Mouse (Mus musculus): ENCODE measurements around the gene Syn2. TPM values are rescaled to one million over a fixed set of nuclear protein-coding genes. Genes with fewer than 3 reads are reported as not detected.

Gene Syn2
- polyA plus RNA-seq, 1 experiment from 2014 or later: 33.7 TPM

GRCm38 (mm10) chr6:115260507-115260906 lies 125.8 kb downstream of the Syn2 start:
- H3K9me3 ChIP-seq: no peaks in the 10 kb centered on the region
- WGBS: 81% methylated on average over 3 of the region's 3 CpGs
- no peaks in the 10 kb centered on the region for H3K27me3 ChIP-seq

GRCm38 (mm10) chr6:115266791-115267190 lies 132.1 kb downstream of the Syn2 start:
- WGBS: 88% methylated on average over 5 of the region's 5 CpGs
- Histone ChIP-seq H3K4me2 (no peak overlapping the region), H3K4me3 (no peak overlapping the region), H3K36me3 (peaks cover 13% of the 10 kb centered on the region; the same call in 1 of the 2 replicates), H3K9me3 (no peaks in the 10 kb centered on the region), H3K9ac (no peak overlapping the region), H3K27ac (replicated peaks) (no peak overlapping the region), H3K4me1 (replicated peaks) (peaks cover 4% of the 10 kb centered on the region), H3K27me3 (no peaks in the 10 kb centered on the region)
- ATAC-seq (ENCODE audit: low read depth): no peak

More at GRCm38 (mm10) chr6:115260507-115260906, 125.8 kb downstream of the Syn2 start:
- peaks cover 13% of the 10 kb centered on the region; the same call in 1 of the 2 replicates for H3K36me3 ChIP-seq
- no peak overlapping the region for H3K27ac ChIP-seq (replicated peaks)
- H3K4me3 ChIP-seq: no peak overlapping the region
- H3K9ac ChIP-seq: no peak overlapping the region
- no peaks in the 10 kb centered on the region for H3K4me1 ChIP-seq (replicated peaks)
- ATAC-seq (ENCODE audit: low read depth): no peak
- no peak overlapping the region for H3K4me2 ChIP-seq

DNA sequence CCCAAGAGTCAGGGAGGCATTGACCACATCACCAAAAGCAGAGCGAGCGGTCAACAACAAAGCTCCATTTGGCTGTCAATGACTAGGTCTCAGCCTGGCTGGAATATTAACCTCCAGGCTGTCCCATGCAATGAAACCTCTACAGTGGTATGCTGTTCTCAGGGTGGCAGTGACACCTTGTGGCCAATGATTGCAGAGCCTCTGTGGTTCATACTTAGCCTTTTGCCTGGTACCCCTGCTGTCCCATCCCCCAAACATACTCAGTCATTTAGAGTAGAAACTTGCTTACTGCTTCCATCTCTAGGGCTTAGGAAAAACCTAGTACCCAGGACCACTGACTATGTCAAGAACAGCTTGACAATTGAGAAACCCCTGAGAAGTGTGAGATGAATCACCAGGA lies 133.2 kb downstream of the Syn2 start:
- Histone ChIP-seq H3K27ac (replicated peaks) (no peak overlapping the region), H3K36me3 (peaks cover 13% of the 10 kb centered on the region; the same call in 1 of the 2 replicates), H3K4me2 (no peak overlapping the region), H3K4me1 (replicated peaks) (peaks cover 9% of the 10 kb centered on the region), H3K4me3 (no peak overlapping the region), H3K9ac (no peak overlapping the region), H3K9me3 (no peaks in the 10 kb centered on the region), H3K27me3 (no peaks in the 10 kb centered on the region)
- WGBS: 54% methylated on average over 2 of the region's 2 CpGs
- peak; percentile 87 for ATAC-seq (ENCODE audit: low read depth)

DNA sequence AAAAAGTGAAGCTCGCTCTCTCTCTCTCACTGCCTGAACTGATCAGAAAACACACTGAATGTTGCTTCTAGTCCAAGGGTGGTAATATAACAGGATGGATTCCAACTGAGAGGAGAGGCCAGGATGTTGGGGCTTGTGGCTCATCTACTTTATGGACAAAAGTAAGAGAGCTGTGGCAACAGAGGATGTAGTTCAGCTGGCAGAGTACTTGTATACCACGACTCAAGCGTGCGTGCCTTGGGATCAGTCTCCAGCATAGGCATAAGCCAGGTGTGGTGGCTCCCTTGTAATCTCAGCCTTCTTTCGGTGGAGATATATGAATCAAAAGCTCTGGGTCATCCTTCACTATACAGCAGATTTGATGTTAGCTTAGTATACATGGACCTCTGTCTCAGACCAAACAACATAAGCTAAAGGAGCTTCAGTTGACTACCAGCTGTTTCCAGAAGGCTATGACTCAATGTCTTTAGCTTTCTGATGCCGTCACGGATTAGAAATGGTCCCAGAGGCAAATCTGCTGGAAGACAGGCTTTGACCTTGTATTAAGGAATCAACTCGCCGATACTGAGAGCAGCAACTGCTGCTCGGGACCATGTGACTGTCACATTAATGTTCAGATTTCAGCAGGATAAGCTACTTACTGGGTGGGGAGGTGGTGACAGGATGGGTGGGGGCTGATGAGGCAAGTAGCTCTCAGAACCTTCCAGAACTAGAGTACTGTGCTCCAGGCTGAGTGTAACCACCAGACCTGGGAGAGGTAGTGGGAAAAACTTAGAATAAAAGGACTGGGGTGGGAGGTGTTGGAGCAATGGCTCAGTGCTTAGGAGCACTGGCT lies 134.1 kb downstream of the Syn2 start:
- H3K4me3 ChIP-seq: no peak overlapping the region
- no peaks in the 10 kb centered on the region for H3K27me3 ChIP-seq
- no peak overlapping the region for H3K9ac ChIP-seq
- no peak overlapping the region for H3K4me2 ChIP-seq
- ATAC-seq (ENCODE audit: low read depth): no peak
- peaks cover 9% of the 10 kb centered on the region for H3K4me1 ChIP-seq (replicated peaks)
- H3K36me3 ChIP-seq: peaks cover 4% of the 10 kb centered on the region; the same call in 1 of the 2 replicates
- no peaks in the 10 kb centered on the region for H3K9me3 ChIP-seq
- no peak overlapping the region for H3K27ac ChIP-seq (replicated peaks)
- WGBS: 87% methylated on average over 10 of the region's 10 CpGs

GRCm38 (mm10) chr6:115269561-115269960 lies 134.9 kb downstream of the Syn2 start:
- H3K9me3 ChIP-seq: no peaks in the 10 kb centered on the region
- H3K27me3 ChIP-seq: no peaks in the 10 kb centered on the region
- WGBS: 86% methylated on average over 5 of the region's 5 CpGs
- 0 out of 2 replicates have a peak, but pooled peaks cover 3% of the 10 kb centered on the region for H3K36me3 ChIP-seq
- H3K4me2 ChIP-seq: no peak overlapping the region
- no peak for ATAC-seq (ENCODE audit: low read depth)
- no peak overlapping the region for H3K27ac ChIP-seq (replicated peaks)
- H3K4me3 ChIP-seq: no peak overlapping the region
- H3K4me1 ChIP-seq (replicated peaks): peaks cover 9% of the 10 kb centered on the region
- no peak overlapping the region for H3K9ac ChIP-seq

GRCm38 (mm10) chr6:115270085-115270484 lies 135.4 kb downstream of the Syn2 start:
- no peaks in the 10 kb centered on the region for H3K27me3 ChIP-seq
- H3K9ac ChIP-seq: no peak overlapping the region
- H3K4me3 ChIP-seq: no peak overlapping the region
- H3K9me3 ChIP-seq: no peaks in the 10 kb centered on the region
- ATAC-seq (ENCODE audit: low read depth): no peak
- WGBS: 77% methylated on average over 2 of the region's 2 CpGs
- 0 out of 2 replicates have a peak, but pooled peaks cover 3% of the 10 kb centered on the region for H3K36me3 ChIP-seq
- no peak overlapping the region for H3K27ac ChIP-seq (replicated peaks)
- H3K4me2 ChIP-seq: no peak overlapping the region
- H3K4me1 ChIP-seq (replicated peaks): peaks cover 9% of the 10 kb centered on the region

- Histone ChIP-seq H3K4me3 (no peak overlapping the region), H3K36me3 (no peaks in the 10 kb centered on the region), H3K4me1 (replicated peaks) (peaks cover 9% of the 10 kb centered on the region), H3K4me2 (no peak overlapping the region), H3K27ac (replicated peaks) (no peak overlapping the region), H3K9me3 (no peaks in the 10 kb centered on the region), H3K9ac (no peak overlapping the region), H3K27me3 (no peaks in the 10 kb centered on the region)
- ATAC-seq (ENCODE audit: low read depth): no peak
- 84% methylated on average over 3 of the region's 3 CpGs for WGBS
Measured at GRCm38 (mm10) chr6:115271326-115271725, 136.6 kb downstream of the Syn2 start.

- Histone ChIP-seq H3K27me3 (no peaks in the 10 kb centered on the region), H3K9me3 (no peaks in the 10 kb centered on the region), H3K9ac (no peak overlapping the region), H3K36me3 (no peaks in the 10 kb centered on the region), H3K4me1 (replicated peaks) (peaks cover 9% of the 10 kb centered on the region), H3K4me3 (no peak overlapping the region), H3K4me2 (no peak overlapping the region), H3K27ac (replicated peaks) (no peak overlapping the region)
- WGBS: 32% methylated on average over 4 of the region's 4 CpGs
- ATAC-seq (ENCODE audit: low read depth): no peak
Measured at GRCm38 (mm10) chr6:115271866-115272271, 137.2 kb downstream of the Syn2 start.

DNA sequence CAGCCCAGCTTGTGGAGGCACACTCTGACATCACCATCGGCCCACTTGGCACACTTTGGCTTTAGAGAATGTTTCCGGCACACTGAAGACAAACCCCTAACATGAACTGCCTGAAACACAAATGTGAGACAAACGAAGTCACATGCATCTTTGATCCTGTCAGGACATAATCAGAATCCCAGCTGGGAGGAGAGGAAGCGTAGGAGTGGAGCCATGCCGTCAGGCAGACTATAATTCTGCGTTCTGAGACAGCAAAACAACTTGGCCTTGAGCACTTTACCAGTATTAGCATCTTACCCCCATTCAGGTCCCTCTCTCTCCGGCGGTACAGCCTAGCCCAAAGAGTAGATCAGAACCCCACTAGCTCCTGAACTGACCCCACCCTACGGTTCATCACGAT lies 138.6 kb downstream of the Syn2 start:
- no peaks in the 10 kb centered on the region for H3K27me3 ChIP-seq
- no peaks in the 10 kb centered on the region for H3K36me3 ChIP-seq
- ATAC-seq (ENCODE audit: low read depth): no peak
- WGBS: 76% methylated on average over 10 of the region's 10 CpGs
- H3K9ac ChIP-seq: no peak overlapping the region
- no peaks in the 10 kb centered on the region for H3K9me3 ChIP-seq
- no peak overlapping the region for H3K27ac ChIP-seq (replicated peaks)
- H3K4me1 ChIP-seq (replicated peaks): peaks cover 9% of the 10 kb centered on the region
- no peak overlapping the region for H3K4me2 ChIP-seq
- H3K4me3 ChIP-seq: no peak overlapping the region

DNA sequence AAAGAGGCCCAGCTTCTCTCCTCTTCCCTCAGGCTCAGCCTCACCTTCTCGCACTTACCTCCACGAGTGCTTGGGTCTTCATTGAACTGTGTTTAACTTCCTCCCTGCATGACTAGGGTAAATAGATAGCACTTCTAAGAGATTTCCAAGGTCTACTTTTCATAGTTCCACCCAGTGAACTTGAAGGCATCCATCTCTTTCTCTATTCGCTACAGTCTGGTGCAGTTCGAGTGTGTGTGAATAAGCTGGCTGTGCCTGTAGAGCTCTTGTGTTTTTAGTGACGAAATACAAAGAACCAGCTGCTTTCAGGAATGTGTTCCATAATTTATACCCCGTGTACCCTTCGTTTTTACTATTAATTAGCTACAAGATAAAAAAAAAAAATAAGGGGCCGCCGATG lies 140.0 kb downstream of the Syn2 start:
- Histone ChIP-seq H3K4me1 (replicated peaks) (peaks cover 9% of the 10 kb centered on the region), H3K27me3 (no peaks in the 10 kb centered on the region), H3K4me2 (no peak overlapping the region), H3K9me3 (no peaks in the 10 kb centered on the region), H3K27ac (replicated peaks) (no peak overlapping the region), H3K9ac (no peak overlapping the region), H3K4me3 (no peak overlapping the region), H3K36me3 (no peaks in the 10 kb centered on the region)
- ATAC-seq (ENCODE audit: low read depth): no peak
- 63% methylated on average over 9 of the region's 9 CpGs for WGBS

DNA sequence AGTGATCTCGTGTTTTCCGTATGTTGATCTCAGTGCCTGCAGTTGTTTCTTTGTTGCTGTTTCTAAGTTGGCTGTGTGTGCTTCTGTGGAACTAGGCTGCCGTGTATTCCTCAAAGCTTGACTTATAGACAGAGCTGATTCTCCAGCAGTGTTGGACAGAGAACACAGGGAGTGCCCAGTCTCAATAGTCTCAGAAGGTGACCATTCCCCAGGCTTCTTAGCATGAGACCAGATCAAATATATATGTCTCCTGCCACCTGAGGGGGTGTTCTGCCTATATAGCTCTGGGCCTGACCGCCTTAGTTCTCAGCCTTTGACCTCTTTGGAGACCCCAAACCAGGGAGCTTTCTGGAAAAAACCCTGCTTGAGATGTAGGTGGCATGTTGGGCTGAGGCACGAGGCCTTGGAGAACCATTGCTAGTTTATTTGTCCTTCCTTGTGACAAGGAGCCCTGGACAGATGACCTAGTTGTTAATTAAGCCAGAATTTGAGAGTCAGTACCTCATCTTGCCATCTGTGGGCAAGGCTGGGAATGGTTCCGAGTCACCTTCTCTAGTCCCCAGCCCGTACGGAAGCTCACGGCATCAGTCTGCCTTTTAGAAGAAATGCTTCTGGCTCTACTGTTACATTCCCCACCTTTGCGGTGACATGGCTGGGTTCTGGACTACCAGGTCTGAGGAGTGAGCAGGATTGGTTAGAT lies 140.6 kb downstream of the Syn2 start:
- no peak overlapping the region for H3K9ac ChIP-seq
- H3K36me3 ChIP-seq: no peaks in the 10 kb centered on the region
- H3K4me1 ChIP-seq (replicated peaks): peaks cover 9% of the 10 kb centered on the region
- no peaks in the 10 kb centered on the region for H3K9me3 ChIP-seq
- no peaks in the 10 kb centered on the region for H3K27me3 ChIP-seq
- no peak overlapping the region for H3K4me3 ChIP-seq
- H3K27ac ChIP-seq (replicated peaks): no peak overlapping the region
- WGBS: 86% methylated on average over 10 of the region's 10 CpGs
- no peak overlapping the region for H3K4me2 ChIP-seq
- no peak for ATAC-seq (ENCODE audit: low read depth)

GRCm38 (mm10) chr6:115278086-115278485 lies 143.4 kb downstream of the Syn2 start:
- no peaks in the 10 kb centered on the region for H3K27me3 ChIP-seq
- no peak overlapping the region for H3K27ac ChIP-seq (replicated peaks)
- no peaks in the 10 kb centered on the region for H3K4me1 ChIP-seq (replicated peaks)
- H3K9ac ChIP-seq: no peak overlapping the region
- no peaks in the 10 kb centered on the region for H3K9me3 ChIP-seq
- H3K36me3 ChIP-seq: no peaks in the 10 kb centered on the region; the same call in 1 of the 2 replicates
- 83% methylated on average over 8 of the region's 8 CpGs for WGBS
- ATAC-seq (ENCODE audit: low read depth): no peak
- H3K4me2 ChIP-seq: no peak overlapping the region
- H3K4me3 ChIP-seq: no peak overlapping the region
